Comparison of ENCODE assay signal across 8 mouse cellular contexts in genomic region chr11:88180959-88181619, GRCm38 (mm10). TPM values are rescaled to one million over a fixed set of nuclear protein-coding genes. Genes with fewer than 3 reads are reported as not detected.
A peak's percentile ranks its signal among the peaks of the same experiment; 100 is the strongest.
DNase-seq lines count a peak whose midpoint lies in the region; ATAC-seq lines count a peak whose summit lies in the region.

No protein-coding gene starts in this region.

- peak overlapping the region; percentile 8 for H3K4me2 ChIP-seq in embryonic facial prominence, embryonic 15.5 days (replicated peaks)
- peak overlapping the region; percentile 50 for H3K4me2 ChIP-seq in heart, embryonic 11.5 days
- H3K4me2 ChIP-seq in liver, embryonic 12.5 days, result no peak overlapping the region
- H3K4me2 ChIP-seq in neural tube, embryonic 12.5 days (replicated peaks), result peak overlapping the region; percentile 25

- peak overlapping the region; percentile 91 for H3K27ac ChIP-seq in embryonic facial prominence, embryonic 15.5 days (replicated peaks)
- H3K27ac ChIP-seq in heart, embryonic 11.5 days (ENCODE audit: low read depth, low read length), result peak overlapping the region; percentile 91
- H3K27ac ChIP-seq in liver, embryonic 12.5 days, result peak overlapping the region; percentile 20; the same call in 1 of the 2 replicates
- peak overlapping the region; percentile 70 for H3K27ac ChIP-seq in neural tube, embryonic 12.5 days

- peak; percentile 90 for ATAC-seq in embryonic facial prominence, embryonic 15.5 days (ENCODE audit: insufficient number of reproducible peaks, low FRiP score, low TSS enrichment, low read depth)
- ATAC-seq in heart, embryonic 11.5 days (replicated peaks; ENCODE audit: insufficient number of reproducible peaks, low FRiP score, low TSS enrichment), result peak; percentile 83
- peak; percentile 51; the same call in 1 of the 2 replicates for ATAC-seq in liver, embryonic 12.5 days
- peak; percentile 64 for ATAC-seq in neural tube, embryonic 12.5 days (ENCODE audit: low FRiP score, low read depth)

- DNase-seq in urinary bladder, postnatal 14 days (ENCODE audit: low spot score), result peak; percentile 79
- DNase-seq in urinary bladder, postnatal 10 days (ENCODE audit: low spot score), result no peak
- DNase-seq in kidney, adult 8-10 months, result peak; percentile 78 to 87
- no peak for DNase-seq in c-Kit-positive CD71-positive TER-119-positive erythroid progenitor cells, embryonic 14.5 days (ENCODE audit: low spot score)

- no peak overlapping the region for H3K4me3 ChIP-seq in embryonic facial prominence, embryonic 15.5 days (replicated peaks)
- 0 out of 2 replicates have a peak overlapping the region, but pooled peaks have one; percentile 1 for H3K4me3 ChIP-seq in heart, embryonic 11.5 days (ENCODE audit: low read depth, low read length)
- no peak overlapping the region for H3K4me3 ChIP-seq in liver, embryonic 12.5 days
- no peak overlapping the region for H3K4me3 ChIP-seq in neural tube, embryonic 12.5 days

- no peaks in the 10 kb centered on the region for H3K9me3 ChIP-seq in embryonic facial prominence, embryonic 15.5 days (replicated peaks)
- H3K9me3 ChIP-seq in heart, embryonic 11.5 days (replicated peaks; ENCODE audit: control insufficient read depth, low read length), result no peaks in the 10 kb centered on the region
- no peaks in the 10 kb centered on the region for H3K9me3 ChIP-seq in liver, embryonic 12.5 days (replicated peaks)
- H3K9me3 ChIP-seq in neural tube, embryonic 12.5 days, result no peaks in the 10 kb centered on the region

- peaks cover 37% of the 10 kb centered on the region for H3K4me1 ChIP-seq in embryonic facial prominence, embryonic 15.5 days
- peaks cover 26% of the 10 kb centered on the region for H3K4me1 ChIP-seq in heart, embryonic 11.5 days (ENCODE audit: control insufficient read depth, insufficient read depth, low read length)
- H3K4me1 ChIP-seq in liver, embryonic 12.5 days, result peaks cover 30% of the 10 kb centered on the region
- peaks cover 31% of the 10 kb centered on the region for H3K4me1 ChIP-seq in neural tube, embryonic 12.5 days

- no peaks in the 10 kb centered on the region for H3K27me3 ChIP-seq in embryonic facial prominence, embryonic 15.5 days
- H3K27me3 ChIP-seq in heart, embryonic 11.5 days (ENCODE audit: control insufficient read depth, insufficient read depth, low read length), result 0 out of 2 replicates have a peak, but pooled peaks cover 3% of the 10 kb centered on the region
- H3K27me3 ChIP-seq in liver, embryonic 12.5 days (replicated peaks), result peaks cover 35% of the 10 kb centered on the region
- H3K27me3 ChIP-seq in neural tube, embryonic 12.5 days (replicated peaks), result no peaks in the 10 kb centered on the region

- WGBS in embryonic facial prominence, embryonic 15.5 days, result 8% methylated on average over 16 of the region's 16 CpGs
- 3% methylated on average over 16 of the region's 16 CpGs for WGBS in heart, embryonic 11.5 days (ENCODE audit: insufficient replicate concordance)
- 17% methylated on average over 16 of the region's 16 CpGs for WGBS in liver, embryonic 12.5 days (ENCODE audit: insufficient replicate concordance)
- 9% methylated on average over 16 of the region's 16 CpGs for WGBS in neural tube, embryonic 12.5 days

- H3K9ac ChIP-seq in embryonic facial prominence, embryonic 15.5 days, result 0 out of 2 replicates have a peak overlapping the region, but pooled peaks have one; percentile 1
- peak overlapping the region; percentile 40 for H3K9ac ChIP-seq in heart, embryonic 11.5 days (ENCODE audit: low read depth, low read length)
- no peak overlapping the region for H3K9ac ChIP-seq in liver, embryonic 12.5 days
- no peak overlapping the region for H3K9ac ChIP-seq in neural tube, embryonic 12.5 days

- H3K36me3 ChIP-seq in embryonic facial prominence, embryonic 15.5 days, result peaks cover 35% of the 10 kb centered on the region
- peaks cover 6% of the 10 kb centered on the region; the same call in 1 of the 2 replicates for H3K36me3 ChIP-seq in heart, embryonic 11.5 days (ENCODE audit: control insufficient read depth, insufficient read depth, low read length)
- H3K36me3 ChIP-seq in liver, embryonic 12.5 days, result no peaks in the 10 kb centered on the region
- peaks cover 40% of the 10 kb centered on the region for H3K36me3 ChIP-seq in neural tube, embryonic 12.5 days

RNA-seq across cellular contexts. Expression of gene Mrps23, which starts 23.1 kb away (rescaled TPM):
- 58.4 and 61.6 TPM in 2 replicates for polyA plus RNA-seq in embryonic facial prominence, embryonic 15.5 days (2015; fragmentation: Nextera tagmentation; extraction: Ambion mirVana)
- polyA plus RNA-seq in heart, embryonic 11.5 days (2014; fragmentation: Nextera tagmentation; extraction: Ambion mirVana), result 87.3 and 88.4 TPM in 2 replicates
- 47.0 and 47.6 TPM in 2 replicates for polyA plus RNA-seq in liver, embryonic 12.5 days (2016; fragmentation: Nextera tagmentation; extraction: Ambion mirVana)
- 70.1 and 71.6 TPM in 2 replicates for polyA plus RNA-seq in neural tube, embryonic 12.5 days (2016; fragmentation: Nextera tagmentation; extraction: Ambion mirVana)

Comparison
In these comparisons a context has a peak if more than half of its experiments do, and no peak if none do; other contexts are left out.
1. DNase-seq: peak in urinary bladder, postnatal 14 days (single experiment) and kidney, adult 8-10 months (2 of 2); none in urinary bladder, postnatal 10 days (single experiment) and c-Kit-positive CD71-positive TER-119-positive erythroid progenitor cells, embryonic 14.5 days (single experiment).
2. H3K27ac ChIP-seq: peak in every context shown above with its lines; median percentile 91 in embryonic facial prominence, embryonic 15.5 days; 91 in heart, embryonic 11.5 days; 70 in neural tube, embryonic 12.5 days; 20 in liver, embryonic 12.5 days.
3. H3K9ac ChIP-seq: peak in embryonic facial prominence, embryonic 15.5 days (single experiment) and heart, embryonic 11.5 days (single experiment); none in liver, embryonic 12.5 days (single experiment) and neural tube, embryonic 12.5 days (single experiment).
4. Peak in every context shown above with its lines, with median percentiles within 50 percentile points of each other: ATAC-seq.